Mouse (Mus musculus) cerebellum, adult 9-11 months (tissue): ENCODE results near the gene Rasip1.
A peak's percentile ranks its signal among the peaks of the same experiment; 100 is the strongest.

ENCODE experiments used
- DNase-seq: peaks from one replicate; pipeline ENCODE4 v3.0.0; 2022

The Rasip1 gene

GRCm38 (mm10) chr7:45627261-45627660 is at the start of gene Rasip1:
Gene Rasip1, plus strand, starts transcription at chr7:45627488.
- no peak for DNase-seq

- no peak for DNase-seq
Measured at GRCm38 (mm10) chr7:45585923-45586322, 41.4 kb upstream of the Rasip1 start.

- DNase-seq = peak; percentile 57
Measured at GRCm38 (mm10) chr7:45587631-45588592, 39.4 kb upstream of the Rasip1 start.

GRCm38 (mm10) chr7:45589173-45589572 is 38.1 kb upstream of the Rasip1 start:
- peak; percentile 99 for DNase-seq

GRCm38 (mm10) chr7:45589898-45590297 is 37.4 kb upstream of the Rasip1 start:
- no peak for DNase-seq

DNA sequence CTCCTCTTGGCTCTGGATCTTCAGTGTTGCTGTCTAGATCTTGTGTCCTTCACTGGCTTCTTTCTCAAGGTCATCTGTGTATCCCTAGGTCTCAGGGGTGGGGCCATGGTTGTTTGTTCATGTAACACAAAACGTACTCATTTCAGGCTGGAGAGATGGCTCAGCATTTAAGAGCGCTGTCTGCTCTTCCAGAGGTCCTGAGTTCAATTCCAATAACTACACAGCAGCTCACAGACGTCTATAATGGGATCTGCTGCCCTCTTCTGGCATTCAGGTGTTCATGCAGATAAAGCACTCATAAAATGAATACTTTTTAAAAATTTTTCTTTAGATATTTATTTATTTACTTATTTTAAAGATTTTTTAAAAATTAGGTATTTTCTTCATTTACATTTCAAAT is 36.4 kb upstream of the Rasip1 start:
- DNase-seq = no peak

DNA sequence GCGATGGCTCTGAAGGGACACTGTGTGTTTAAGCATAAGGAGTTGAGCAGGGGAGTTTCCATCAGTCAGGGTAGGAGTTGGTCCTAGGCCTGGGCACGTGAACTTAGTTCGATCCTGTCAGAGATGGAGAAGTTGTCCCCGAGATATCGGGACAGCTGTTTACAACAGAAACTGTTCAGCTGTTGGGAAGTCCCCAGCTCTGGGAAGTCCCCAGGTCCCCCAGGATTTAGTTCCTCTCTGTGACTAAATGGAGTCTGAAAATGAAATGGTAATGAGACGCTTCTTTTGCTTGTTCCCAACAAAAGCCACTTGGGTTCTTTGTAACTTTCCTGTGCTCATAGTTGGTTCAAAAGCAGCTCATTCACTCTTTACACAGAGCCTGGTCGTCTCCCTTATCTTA is 35.4 kb upstream of the Rasip1 start:
- DNase-seq = no peak

DNA sequence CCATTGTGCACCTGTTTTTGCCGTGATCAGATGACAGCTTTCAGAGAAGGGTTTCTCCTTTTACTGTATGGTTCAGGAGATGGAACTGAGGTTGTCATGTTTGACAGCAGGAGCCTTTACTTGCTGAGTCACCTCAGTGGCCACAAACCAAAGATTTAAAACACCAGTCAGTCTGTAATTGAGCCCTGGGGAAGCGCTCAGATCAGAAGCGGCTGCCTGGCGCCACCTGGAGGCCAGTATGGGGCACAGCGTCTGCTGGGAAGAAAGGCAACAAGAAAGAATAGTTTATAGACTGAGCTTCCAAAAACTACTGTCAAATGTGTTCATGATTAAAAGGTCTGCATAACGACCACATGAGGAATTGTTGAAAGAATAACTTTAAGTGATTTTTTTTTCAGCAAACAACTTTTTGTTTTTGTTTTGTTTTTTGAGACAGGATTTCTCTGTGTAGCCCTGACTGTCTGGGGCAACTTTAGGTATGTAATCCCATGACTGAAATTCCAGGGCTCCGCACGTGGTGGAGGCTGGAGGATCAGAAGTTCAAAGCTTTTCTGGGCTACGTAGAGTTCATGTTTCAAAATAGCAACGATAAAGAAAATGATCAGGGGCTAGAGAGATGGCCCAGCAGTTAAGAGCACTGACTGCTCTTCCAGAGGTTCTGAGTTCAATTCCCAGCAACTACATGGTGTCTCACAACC is 34.0 kb upstream of the Rasip1 start:
- DNase-seq = peak; percentile 67

DNA sequence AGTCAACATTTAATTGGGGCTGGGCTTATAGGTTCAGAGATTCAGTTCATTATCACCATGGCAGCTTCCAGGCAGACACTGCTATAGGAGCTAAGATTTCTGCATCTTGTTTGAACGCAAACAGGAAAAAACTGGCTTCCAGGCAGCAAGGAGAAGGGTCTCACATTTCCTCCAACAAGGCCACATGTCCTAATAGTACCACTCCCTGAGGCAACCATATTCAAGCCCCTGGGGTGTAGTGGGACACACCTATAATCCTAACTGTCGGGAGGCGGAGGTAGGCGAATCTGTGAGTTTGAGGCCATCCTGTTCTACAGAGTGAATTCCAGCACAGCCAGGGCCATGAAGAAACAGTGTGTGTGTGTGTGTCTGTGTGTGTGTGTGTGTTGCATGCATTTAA is 32.1 kb upstream of the Rasip1 start:
- DNase-seq = no peak

DNA sequence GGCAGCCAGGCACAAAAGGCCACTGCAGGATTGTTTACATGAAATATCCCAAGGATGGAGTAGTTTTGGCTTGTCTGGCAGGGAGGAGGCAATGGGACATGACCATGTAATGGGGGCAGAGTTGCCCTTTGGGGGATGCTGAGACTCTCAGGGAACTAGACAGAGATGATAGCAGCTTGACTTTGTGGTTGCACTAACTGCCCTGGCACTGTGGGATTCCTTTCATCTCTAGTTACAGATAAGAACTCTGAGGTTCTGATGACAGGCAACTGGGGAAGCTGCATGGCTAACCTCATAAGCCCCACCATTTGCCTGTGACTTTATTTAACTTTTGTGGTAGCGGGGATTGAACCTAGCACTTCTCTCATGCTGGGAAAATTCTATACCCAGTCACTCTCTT is 31.2 kb upstream of the Rasip1 start:
- DNase-seq = no peak

GRCm38 (mm10) chr7:45597013-45597412 is 30.3 kb upstream of the Rasip1 start:
- DNase-seq = no peak

DNA sequence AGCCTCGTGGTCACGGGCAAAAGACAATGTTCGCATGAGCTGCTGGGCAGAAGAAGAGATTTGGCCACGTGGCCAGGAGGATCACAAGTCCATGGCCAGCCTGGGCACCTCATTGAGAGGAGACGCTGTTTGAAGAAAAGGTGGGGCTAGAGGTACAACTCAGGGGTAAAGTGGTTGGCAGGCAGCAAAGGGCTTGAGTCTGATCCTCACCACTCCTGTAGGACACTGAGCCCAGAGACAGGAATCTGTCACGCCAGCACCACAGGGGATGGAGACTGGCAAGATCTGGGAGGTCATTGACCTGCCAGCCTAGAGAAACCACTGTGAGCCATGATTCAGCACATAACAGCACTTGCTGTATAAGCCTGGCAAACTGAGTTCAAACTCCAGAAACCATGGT is 29.8 kb upstream of the Rasip1 start:
- DNase-seq = no peak

DNA sequence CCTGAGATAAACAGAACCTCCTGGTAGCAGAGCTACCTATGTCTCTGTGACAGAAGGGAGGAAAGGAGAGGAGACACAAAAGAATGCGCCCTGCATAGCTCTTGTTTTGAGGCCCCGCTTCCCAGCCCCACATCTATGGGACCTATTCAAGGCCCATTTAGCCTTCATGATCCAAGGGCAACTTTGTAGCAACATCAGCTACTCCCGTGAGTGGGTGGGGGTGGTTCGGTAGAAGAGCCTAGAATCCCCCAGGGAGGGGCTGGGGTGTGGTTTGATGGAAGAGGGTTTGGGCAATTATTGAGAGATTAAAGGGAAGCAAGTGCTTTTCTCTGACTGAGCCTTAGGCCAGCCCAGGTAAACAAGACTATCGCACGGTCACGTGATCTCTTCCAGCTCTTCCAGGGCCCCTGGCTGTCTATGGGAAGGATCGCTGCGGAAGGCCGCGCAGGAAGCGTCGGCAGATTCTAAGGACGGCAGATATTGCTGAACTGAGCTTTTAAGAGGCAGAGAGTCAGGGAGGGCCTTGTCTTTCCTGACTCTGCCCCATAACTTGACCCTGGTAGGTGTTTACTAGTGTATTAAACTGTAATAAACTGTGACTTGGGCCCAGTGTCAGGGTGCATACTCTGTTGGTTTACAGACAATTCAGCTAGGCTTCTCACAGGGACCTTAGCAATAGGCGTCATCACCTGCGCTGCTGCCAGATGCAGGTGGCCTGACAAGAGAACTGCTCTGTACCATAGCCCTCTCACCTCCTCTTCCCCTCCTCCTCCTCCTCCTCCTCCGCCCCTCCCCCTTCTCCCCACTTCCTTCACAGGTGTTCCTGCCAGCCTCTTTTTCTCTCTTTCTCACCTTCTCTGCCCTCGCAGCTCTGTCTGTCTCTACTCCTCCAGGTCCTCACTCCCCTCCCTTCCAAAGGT is 28.1 kb upstream of the Rasip1 start:
- no peak for DNase-seq

DNA sequence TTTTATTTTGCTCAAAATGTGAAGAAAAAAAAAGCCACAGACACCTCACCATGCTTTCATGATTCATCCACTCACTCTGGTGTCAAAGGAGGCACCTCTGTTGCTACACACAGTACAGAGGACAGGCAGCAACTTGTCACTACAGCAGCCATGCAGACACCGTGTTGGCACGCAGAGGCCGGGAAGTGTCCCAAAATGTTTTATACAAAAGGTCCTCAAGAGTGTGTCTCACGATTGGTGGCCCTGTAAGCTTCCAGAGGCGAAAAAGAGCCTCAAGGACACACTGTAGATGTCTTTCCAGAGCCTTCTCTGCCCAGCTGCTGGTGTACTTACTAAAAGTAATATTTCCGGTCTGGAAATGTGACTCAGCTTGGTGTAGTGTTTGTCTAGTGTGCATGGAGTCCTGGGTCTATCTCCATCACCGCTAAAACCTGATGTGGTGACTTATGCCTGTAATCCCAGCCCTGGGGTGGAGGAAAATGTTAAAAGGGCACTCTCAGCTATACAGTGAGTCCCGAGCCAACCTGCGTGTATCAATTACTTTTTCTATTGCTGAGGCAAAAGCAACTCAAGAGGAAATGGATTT is 21.5 kb upstream of the Rasip1 start:
- no peak for DNase-seq

GRCm38 (mm10) chr7:45609511-45609910 is 17.8 kb upstream of the Rasip1 start:
- DNase-seq = no peak

GRCm38 (mm10) chr7:45616277-45616676 is 11.0 kb upstream of the Rasip1 start:
- no peak for DNase-seq

DNA sequence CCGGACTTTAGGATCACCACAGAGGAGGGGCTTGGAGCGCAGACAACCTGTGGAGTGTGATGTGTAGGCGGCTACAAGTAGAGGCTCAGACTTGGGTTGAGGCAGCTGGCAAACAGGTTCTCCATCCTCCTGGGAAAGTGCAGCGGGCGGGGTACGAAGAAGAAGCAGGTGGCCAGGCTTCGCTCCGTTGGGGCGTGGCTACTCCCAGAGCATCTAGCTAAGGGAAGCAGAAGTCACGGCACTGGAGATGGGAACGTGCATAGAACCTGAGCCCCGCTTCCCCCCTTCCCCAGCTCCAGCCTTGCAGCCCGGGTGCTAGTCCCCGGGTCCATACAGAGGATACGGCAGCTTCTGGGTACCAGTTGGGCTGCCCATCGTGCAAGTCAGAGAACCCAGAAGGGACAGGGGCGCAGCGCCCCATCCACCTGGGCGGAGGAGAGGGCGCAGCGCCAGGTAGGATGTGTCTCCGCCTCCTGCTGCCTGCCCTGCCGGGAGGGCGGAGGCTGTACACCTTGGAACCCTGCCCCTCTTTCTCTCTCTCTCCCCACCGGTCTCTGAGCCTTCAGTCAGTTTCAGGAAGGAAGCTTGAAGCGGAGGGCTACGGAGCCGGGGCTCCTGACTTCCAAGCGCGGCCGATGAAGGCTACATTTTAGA is 10.1 kb upstream of the Rasip1 start, which contains the start of gene Fut1:
Fut1 (plus strand) TSS at position 248 of the 654 bp plus-strand sequence.
- no peak for DNase-seq

DNA sequence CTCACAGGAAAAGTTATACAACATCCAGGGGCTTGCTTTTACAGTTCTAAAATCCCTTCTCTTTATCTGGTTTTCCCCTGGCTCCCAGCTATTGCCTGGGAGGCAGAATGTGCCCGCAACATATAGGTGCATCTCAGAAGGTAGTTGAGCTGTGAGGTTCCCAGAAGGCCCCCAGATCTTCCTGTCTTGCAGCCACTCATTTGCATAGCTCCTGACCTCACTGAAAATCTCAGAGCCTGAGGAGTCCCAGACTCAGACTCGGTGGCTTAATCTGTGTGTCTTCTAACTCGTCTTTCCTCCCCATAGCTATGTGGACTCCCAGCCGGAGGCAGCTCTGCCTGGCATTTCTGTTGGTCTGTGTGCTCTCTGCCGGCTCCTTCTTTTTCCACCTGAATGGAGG is 9.0 kb upstream of the Rasip1 start:
- no peak for DNase-seq

DNA sequence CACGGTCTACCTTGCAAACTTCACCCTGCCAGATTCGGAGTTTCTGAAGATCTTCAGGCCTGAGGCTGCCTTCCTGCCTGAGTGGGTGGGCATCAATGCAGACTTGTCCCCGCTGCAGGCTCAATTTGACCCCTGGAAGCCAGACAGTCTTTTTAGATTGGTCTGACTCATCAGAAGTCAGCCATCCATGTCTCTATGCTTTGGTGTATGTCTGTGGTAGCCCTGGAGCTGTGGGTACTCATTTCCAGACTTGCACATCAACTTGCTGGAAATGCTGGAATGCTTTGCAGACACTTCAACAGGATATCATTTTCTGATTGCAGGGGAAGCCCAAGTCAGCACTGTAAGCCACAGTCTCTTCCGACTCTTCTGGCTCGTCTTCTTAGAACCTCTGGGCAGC is 7.7 kb upstream of the Rasip1 start:
- no peak for DNase-seq

DNA sequence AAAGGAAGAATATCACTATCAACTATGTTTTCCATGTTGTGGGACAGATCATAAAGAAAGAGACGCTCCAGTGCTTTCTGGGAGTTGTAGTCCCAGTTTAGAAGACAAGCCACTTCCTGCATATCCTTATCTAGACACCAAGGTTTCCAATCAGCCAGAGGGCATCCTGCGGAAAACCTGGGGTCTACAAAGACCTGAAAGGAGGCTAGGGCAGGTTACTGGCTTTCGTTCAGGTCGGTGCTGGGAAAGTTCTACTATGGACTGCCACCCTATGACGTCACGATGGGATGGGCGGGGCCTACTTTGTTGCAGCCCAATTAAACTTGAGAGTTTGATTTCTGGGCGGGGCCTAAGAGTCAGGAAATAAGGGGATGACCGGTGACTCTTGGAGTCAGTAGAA is 5.8 kb upstream of the Rasip1 start, which contains the start of gene Izumo1:
Izumo1 (plus strand) TSS at position 369 of the 400 bp plus-strand sequence.
- no peak for DNase-seq

- DNase-seq = no peak
Measured at GRCm38 (mm10) chr7:45623507-45623906, 3.8 kb upstream of the Rasip1 start.

- DNase-seq = no peak
Measured at GRCm38 (mm10) chr7:45624718-45625117, 2.6 kb upstream of the Rasip1 start.
